Mouse (Mus musculus) liver, embryonic 12.5 days (tissue): Measurements from ENCODE around the gene Rpia. TPM values are rescaled to one million over a fixed set of nuclear protein-coding genes. Genes with fewer than 3 reads are reported as not detected.

ENCODE experiments used
- ATAC-seq: fragments of 200-750 bp; cut with Nextera tagmentation; 2 replicates; pipeline ENCODE4 v1.8.0; 2017; ENCODE audit warnings: moderate number of reproducible peaks, mild to moderate bottlenecking, moderate library complexity
- H3K27ac ChIP-seq: fragments of 300-500 bp; sonication (generic); 2 replicates; pipeline ENCODE4 v1.5.1; 2016; ENCODE audit warnings: mild to moderate bottlenecking
- H3K27me3 ChIP-seq: fragments of 300-500 bp; sonication (generic); replicated peaks from 2 replicates; pipeline ENCODE4 v1.6.1; 2016; ENCODE audit warnings: mild to moderate bottlenecking, moderate library complexity
- H3K36me3 ChIP-seq: fragments of 300-500 bp; sonication (generic); 2 replicates; pipeline ENCODE4 v1.6.1; 2016; ENCODE audit warnings: mild to moderate bottlenecking, moderate library complexity
- H3K4me1 ChIP-seq: fragments of 300-500 bp; sonication (generic); 2 replicates; pipeline ENCODE4 v1.6.1; 2016
- H3K4me2 ChIP-seq: fragments of 300-500 bp; sonication (generic); 2 replicates; pipeline ENCODE4 v1.6.1; 2016; ENCODE audit warnings: mild to moderate bottlenecking, moderate library complexity
- H3K4me3 ChIP-seq: fragments of 300-500 bp; sonication (generic); 2 replicates; pipeline ENCODE4 v1.5.1; 2016; ENCODE audit warnings: mild to moderate bottlenecking, moderate library complexity
- H3K9ac ChIP-seq: fragments of 300-500 bp; sonication (generic); 2 replicates; pipeline ENCODE4 v1.6.1; 2016; ENCODE audit warnings: mild to moderate bottlenecking, moderate library complexity
- H3K9me3 ChIP-seq: fragments of 300-500 bp; sonication (generic); replicated peaks from 2 replicates; pipeline ENCODE4 v1.6.1; 2016; ENCODE audit warnings: mild to moderate bottlenecking, moderate library complexity
- WGBS: fragments of 180-500 bp; shearing (Covaris S2); methylation state at CpG from one replicate; pipeline ENCODE4 v1.1.7; 2016; ENCODE audit not compliant: insufficient replicate concordance; 5-methylcytosine and 5-hydroxymethylcytosine counted together
- polyA plus RNA-seq: library from polyadenylated mRNA; unstranded; fragments of >200 nt; fragmentation: Nextera tagmentation; extraction: Ambion mirVana; gene quantifications from 2 replicates; pipeline ENCODE4 v1.2.1, GENCODE M21; 2016

Gene Rpia
- polyA plus RNA-seq, 1 experiment from 2014 or later, result 4.5 TPM

DNA sequence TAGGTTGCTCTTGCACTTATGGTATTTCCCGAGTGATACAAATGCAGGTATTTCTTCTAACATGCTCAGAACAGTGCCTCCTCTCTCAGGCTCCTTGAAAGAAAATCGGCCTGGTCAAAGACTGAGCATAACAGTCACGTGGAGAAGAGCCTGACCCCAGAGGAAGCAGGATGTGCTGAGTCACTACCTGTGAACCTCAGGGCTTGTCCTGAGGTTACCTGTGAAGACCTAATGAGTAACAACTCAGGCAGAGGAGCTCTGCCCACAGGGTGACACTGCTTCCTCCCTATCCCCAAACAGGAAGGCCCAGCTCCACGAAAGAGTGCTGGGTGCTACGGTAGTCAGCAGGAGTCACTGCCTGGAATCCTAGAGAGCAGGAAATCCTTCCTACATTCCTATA lies 18.3 kb downstream of the Rpia start:
- H3K27me3 ChIP-seq, result no peaks in the 10 kb centered on the region
- H3K9ac ChIP-seq, result no peak overlapping the region
- no peak overlapping the region for H3K4me2 ChIP-seq
- no peak for ATAC-seq
- H3K4me3 ChIP-seq, result no peak overlapping the region
- H3K27ac ChIP-seq, result no peak overlapping the region
- 57% methylated on average over 5 of the region's 5 CpGs for WGBS
- H3K36me3 ChIP-seq, result peaks cover 89% of the 10 kb centered on the region
- peaks cover 12% of the 10 kb centered on the region for H3K4me1 ChIP-seq
- no peaks in the 10 kb centered on the region for H3K9me3 ChIP-seq

DNA sequence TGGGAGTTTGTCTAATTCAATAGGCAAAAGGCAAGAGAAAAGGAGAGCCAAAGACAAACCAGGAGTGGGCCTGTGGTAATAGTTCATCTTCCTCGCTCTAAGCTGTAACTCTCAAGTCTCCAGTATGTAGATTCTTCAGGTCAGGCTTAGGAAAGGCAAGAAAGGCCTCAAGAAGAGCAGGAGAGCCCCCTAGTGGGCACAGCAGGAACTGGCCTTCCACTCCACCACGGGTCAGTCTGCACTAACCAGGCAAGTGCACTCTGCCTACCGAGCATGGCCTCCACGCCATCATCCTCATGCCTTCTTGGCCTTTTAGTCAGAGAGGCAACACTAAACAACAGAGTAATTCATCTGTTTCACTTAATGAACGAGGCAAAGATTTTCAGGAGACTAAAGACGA lies 23.3 kb downstream of the Rpia start:
- H3K4me1 ChIP-seq, result no peaks in the 10 kb centered on the region
- peaks cover 90% of the 10 kb centered on the region for H3K36me3 ChIP-seq
- H3K9ac ChIP-seq, result no peak overlapping the region
- H3K4me3 ChIP-seq, result no peak overlapping the region
- WGBS, result 40% methylated on average over 6 of the region's 6 CpGs
- H3K9me3 ChIP-seq, result no peaks in the 10 kb centered on the region
- H3K27ac ChIP-seq, result no peak overlapping the region
- ATAC-seq, result peak; percentile 67
- no peak overlapping the region for H3K4me2 ChIP-seq
- no peaks in the 10 kb centered on the region for H3K27me3 ChIP-seq

DNA sequence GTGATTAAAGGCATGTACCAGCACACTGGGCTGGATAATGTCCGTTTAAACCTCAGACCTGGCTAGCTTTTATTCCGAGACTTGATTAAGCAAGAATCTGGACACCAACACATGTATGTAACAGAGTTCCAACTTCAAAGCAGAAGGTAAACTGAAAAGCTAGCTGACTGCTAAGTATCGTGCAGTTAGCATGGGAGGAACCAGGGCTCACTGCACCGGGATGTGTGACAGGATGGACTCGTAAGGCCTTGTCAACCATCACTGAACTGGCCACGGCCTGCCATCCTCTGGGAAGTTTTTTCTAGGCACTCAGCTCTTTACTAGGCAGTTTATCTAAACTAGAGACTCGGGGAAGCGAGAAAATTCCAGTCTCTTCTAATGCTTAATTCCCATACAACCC lies 27.0 kb downstream of the Rpia start:
- Histone ChIP-seq H3K9ac (no peak overlapping the region), H3K9me3 (no peaks in the 10 kb centered on the region), H3K4me2 (no peak overlapping the region), H3K36me3 (peaks cover 53% of the 10 kb centered on the region), H3K4me1 (no peaks in the 10 kb centered on the region), H3K27me3 (no peaks in the 10 kb centered on the region), H3K27ac (no peak overlapping the region), H3K4me3 (no peak overlapping the region)
- no peak for ATAC-seq
- 84% methylated on average over 8 of the region's 8 CpGs for WGBS

DNA sequence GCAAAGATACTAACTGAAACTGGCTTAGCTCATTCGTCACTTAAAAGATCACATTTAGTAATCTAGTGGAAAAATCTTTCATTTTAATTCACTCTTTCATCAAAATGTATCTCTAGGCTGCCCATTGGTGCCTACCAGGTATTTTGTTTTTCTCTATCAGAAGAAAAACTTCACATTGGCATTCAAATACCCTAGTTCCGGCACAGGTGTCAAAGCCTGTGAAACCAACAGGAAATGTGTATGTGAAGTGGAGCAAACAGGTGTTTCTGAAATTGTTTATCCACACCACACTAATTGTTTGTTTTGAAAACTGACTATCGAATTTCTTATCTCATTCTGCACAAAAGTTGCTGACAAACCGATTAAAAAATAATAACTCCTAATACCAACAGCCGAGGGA lies 27.5 kb downstream of the Rpia start:
- no peak overlapping the region for H3K4me3 ChIP-seq
- H3K4me1 ChIP-seq, result no peaks in the 10 kb centered on the region

DNA sequence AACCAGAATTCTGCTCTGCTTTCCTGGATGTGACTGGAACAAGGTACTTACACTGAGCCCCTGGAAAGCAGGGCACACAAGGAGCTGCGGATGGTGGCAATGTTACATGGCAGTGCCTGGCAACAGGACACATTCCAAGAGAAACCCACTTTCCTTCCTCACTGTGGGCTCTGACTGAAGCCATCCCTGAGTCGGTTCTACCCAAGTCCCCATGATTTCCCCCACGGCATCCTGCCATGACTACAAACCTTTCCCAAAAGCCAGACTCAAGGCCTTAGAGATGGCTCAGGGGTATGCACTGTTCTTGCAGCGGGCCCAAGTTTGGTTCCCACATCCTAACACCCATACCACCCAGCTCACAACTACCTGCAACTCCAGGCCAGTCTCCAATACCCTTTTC lies 28.2 kb downstream of the Rpia start:
- ATAC-seq, result no peak
- H3K27me3 ChIP-seq, result no peaks in the 10 kb centered on the region
- H3K9me3 ChIP-seq, result no peaks in the 10 kb centered on the region
- WGBS, result 87% methylated on average over 4 of the region's 4 CpGs
- H3K27ac ChIP-seq, result no peak overlapping the region
- no peak overlapping the region for H3K4me3 ChIP-seq
- H3K9ac ChIP-seq, result no peak overlapping the region
- peaks cover 42% of the 10 kb centered on the region for H3K36me3 ChIP-seq
- H3K4me1 ChIP-seq, result no peaks in the 10 kb centered on the region
- no peak overlapping the region for H3K4me2 ChIP-seq

More for the DNA sequence above, 27.5 kb downstream of the Rpia start:
- H3K9ac ChIP-seq, result no peak overlapping the region
- H3K27me3 ChIP-seq, result no peaks in the 10 kb centered on the region
- no peaks in the 10 kb centered on the region for H3K9me3 ChIP-seq
- WGBS, result 78% methylated on average over 5 of the region's 5 CpGs
- no peak overlapping the region for H3K27ac ChIP-seq
- H3K4me2 ChIP-seq, result no peak overlapping the region
- no peak for ATAC-seq
- H3K36me3 ChIP-seq, result peaks cover 47% of the 10 kb centered on the region

DNA sequence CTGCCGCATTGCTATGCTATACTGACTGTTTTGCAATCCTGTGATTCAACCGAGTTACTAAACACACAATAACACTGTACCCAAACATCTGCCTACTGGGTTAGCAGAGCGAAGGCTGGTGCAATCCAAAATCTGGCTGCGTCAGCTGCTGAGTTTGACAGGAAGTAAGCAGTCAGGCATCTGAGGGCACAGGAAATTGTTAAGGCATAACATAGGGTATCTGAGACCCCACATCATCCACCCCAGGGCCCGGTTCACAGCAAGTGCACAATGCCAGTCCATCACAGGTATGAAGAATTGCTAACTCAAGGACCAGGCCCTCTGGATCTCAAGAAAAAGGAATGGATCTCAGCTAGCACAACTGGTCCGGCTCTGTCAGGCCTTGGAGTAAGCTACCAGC lies 29.4 kb downstream of the Rpia start:
- Histone ChIP-seq H3K27me3 (no peaks in the 10 kb centered on the region), H3K4me2 (no peak overlapping the region), H3K9ac (no peak overlapping the region), H3K4me3 (no peak overlapping the region), H3K27ac (no peak overlapping the region), H3K36me3 (peaks cover 29% of the 10 kb centered on the region), H3K4me1 (no peaks in the 10 kb centered on the region), H3K9me3 (no peaks in the 10 kb centered on the region)
- no peak for ATAC-seq
- WGBS, result 63% methylated on average over 6 of the region's 6 CpGs

DNA sequence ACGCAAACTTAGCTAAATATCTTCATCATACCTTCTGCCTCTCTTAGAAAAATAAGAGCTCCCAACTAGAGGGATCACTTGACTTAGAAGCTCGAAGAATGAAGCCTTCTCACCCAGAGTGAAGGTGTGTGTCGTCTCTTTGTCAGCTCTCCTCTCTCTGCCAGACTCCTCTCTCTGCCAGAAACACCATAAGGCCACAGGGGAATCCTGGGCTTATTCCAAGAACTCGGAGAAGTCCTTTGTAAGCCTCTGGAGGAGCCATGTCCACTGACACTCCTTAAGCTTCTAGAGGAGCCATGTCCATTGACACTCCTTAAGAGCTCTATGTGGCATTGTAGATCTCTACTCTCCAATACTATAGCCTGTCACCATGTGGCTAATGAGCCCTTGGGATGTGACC lies 31.1 kb downstream of the Rpia start:
- WGBS, result 73% methylated on average over 4 of the region's 4 CpGs
- H3K27me3 ChIP-seq, result no peaks in the 10 kb centered on the region
- ATAC-seq, result no peak
- no peak overlapping the region for H3K27ac ChIP-seq
- H3K9me3 ChIP-seq, result no peaks in the 10 kb centered on the region
- no peaks in the 10 kb centered on the region for H3K4me1 ChIP-seq
- H3K9ac ChIP-seq, result no peak overlapping the region
- H3K36me3 ChIP-seq, result peaks cover 12% of the 10 kb centered on the region
- H3K4me3 ChIP-seq, result no peak overlapping the region
- no peak overlapping the region for H3K4me2 ChIP-seq

DNA sequence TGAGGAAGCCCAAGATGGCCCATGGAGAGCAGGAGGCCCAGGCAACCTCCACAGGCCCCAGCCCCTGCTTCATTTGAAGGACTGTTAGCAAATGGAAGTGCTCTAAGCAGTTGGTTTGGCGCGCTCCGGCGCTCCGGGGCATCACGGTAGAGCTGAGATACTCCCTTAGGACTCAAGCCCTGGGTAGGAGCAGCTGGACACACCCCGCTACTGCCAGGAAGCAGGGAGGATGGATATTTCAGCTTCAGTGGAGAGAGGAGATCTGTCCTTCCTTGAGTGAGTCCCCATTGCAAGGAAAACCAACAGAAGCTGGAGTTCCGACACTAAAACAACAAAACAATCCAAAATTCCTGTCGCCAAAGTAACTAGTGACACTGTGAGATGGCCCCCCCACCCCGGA lies 37.2 kb downstream of the Rpia start:
- H3K27me3 ChIP-seq, result no peaks in the 10 kb centered on the region
- H3K4me1 ChIP-seq, result peaks cover 11% of the 10 kb centered on the region
- H3K27ac ChIP-seq, result no peak overlapping the region
- H3K4me2 ChIP-seq, result no peak overlapping the region
- H3K9me3 ChIP-seq, result no peaks in the 10 kb centered on the region
- no peak overlapping the region for H3K4me3 ChIP-seq
- WGBS, result 85% methylated on average over 10 of the region's 10 CpGs
- no peak for ATAC-seq
- H3K36me3 ChIP-seq, result no peaks in the 10 kb centered on the region
- no peak overlapping the region for H3K9ac ChIP-seq

DNA sequence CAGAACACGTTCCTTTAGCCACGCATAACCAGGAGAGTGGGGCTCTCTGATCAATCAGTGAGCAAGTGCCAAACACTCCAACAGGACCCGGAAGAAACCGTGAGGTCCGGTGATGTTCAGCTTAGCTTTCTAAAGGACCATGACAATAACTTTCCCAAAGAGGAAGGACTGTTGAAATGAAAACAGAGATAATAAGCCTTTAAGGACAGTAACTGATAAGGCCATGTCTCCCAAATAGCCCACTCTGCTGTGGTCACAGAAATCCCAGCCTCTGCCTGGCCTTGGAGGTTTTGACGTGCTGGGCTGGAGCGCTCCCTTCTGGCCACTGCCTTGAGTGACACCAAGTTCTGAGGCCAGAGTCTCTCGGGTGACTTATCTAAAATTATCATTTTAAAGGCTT lies 39.7 kb downstream of the Rpia start:
- Histone ChIP-seq H3K27ac (peak overlapping the region; percentile 59), H3K9me3 (no peaks in the 10 kb centered on the region), H3K4me2 (peak overlapping the region; percentile 55), H3K36me3 (no peaks in the 10 kb centered on the region), H3K4me3 (peak overlapping the region; percentile 5; the same call in 1 of the 2 replicates), H3K9ac (peak overlapping the region; percentile 23; the same call in 1 of the 2 replicates), H3K27me3 (no peaks in the 10 kb centered on the region), H3K4me1 (peaks cover 11% of the 10 kb centered on the region)
- WGBS, result 14% methylated on average over 8 of the region's 8 CpGs
- ATAC-seq, result peak; percentile 81

DNA sequence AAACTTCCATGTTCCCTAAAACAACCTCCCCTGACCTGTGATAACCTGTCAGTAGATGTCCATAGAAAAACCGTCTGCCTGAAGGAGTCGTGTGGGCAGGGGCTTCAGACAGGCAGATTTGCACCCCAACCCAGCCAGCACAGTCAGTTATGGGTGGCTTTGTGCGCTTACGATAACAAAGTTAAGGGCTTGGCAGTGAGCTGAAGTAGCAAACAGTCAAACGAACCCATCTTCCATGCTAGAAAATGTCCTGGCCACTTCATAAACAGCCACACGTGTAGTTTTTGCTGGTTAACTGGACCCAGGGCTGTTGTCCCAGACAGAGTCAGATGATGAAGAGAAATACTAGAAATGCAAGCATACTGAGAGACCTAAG lies 40.1 kb downstream of the Rpia start:
- Histone ChIP-seq H3K27me3 (no peaks in the 10 kb centered on the region), H3K4me3 (peak overlapping the region; percentile 5; the same call in 1 of the 2 replicates), H3K4me2 (peak overlapping the region; percentile 55), H3K4me1 (peaks cover 11% of the 10 kb centered on the region), H3K9ac (peak overlapping the region; percentile 23), H3K36me3 (no peaks in the 10 kb centered on the region), H3K27ac (peak overlapping the region; percentile 59), H3K9me3 (no peaks in the 10 kb centered on the region)
- 38% methylated on average over 6 of the region's 6 CpGs for WGBS
- peak; percentile 59 for ATAC-seq

DNA sequence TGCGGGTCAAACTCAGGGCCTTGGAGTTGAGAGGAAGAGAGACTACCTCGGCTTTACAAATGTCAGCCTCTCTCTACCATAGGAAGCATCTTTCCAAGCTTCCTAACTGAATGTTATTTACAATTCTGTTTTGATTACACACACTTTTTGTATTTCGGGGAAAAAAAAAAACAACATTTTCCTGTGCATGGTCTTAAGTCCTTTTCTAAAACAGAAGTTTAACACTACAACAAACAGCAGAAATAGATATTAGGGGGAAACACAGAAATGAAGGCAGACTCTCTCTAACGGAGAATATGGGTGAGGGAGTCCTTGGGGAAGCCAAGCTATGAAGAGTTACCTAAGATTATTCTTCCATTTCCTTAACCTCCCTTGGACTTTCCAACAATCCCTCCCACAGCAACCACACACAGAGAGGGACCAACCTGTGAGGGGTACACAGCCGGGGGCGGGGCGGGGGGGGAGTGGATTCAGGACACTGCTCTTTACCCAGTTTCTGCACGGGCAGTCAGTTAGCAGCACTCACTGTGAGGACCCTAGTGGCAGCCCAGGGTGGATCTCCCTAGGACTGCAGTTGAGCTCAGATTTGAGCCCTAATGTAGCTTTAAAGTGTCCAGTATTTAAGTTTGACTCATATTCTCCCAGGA lies 40.7 kb downstream of the Rpia start:
- Histone ChIP-seq H3K27ac (peak overlapping the region; percentile 59; the same call in 1 of the 2 replicates), H3K27me3 (no peaks in the 10 kb centered on the region), H3K36me3 (no peaks in the 10 kb centered on the region), H3K9me3 (no peaks in the 10 kb centered on the region), H3K9ac (no peak overlapping the region), H3K4me2 (peak overlapping the region; percentile 55; the same call in 1 of the 2 replicates), H3K4me1 (peaks cover 11% of the 10 kb centered on the region), H3K4me3 (no peak overlapping the region)
- ATAC-seq, result peak; percentile 23; the same call in 1 of the 2 replicates
- WGBS, result 73% methylated on average over 8 of the region's 8 CpGs

DNA sequence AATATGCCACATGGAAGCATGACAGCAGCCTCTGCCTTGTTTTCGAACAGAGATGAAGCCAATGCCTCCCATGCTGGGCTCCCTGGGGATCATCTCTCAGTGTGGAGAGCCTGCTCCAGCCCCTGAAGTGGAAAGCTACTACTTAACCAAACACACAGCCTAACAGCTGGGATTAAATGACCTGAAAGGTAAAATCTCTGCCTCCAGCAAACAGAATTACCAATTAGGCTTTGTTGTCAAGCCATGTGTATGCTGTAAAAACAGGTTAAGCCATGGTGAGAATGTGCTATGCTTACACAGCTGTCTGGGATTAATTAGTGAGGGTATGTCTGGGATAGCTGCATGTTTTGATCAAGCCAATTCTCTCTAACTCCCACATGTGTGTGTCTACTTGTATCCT lies 42.3 kb downstream of the Rpia start:
- WGBS, result 76% methylated on average over 1 of the region's 1 CpGs
- no peak overlapping the region for H3K9ac ChIP-seq
- H3K4me2 ChIP-seq, result no peak overlapping the region
- H3K27ac ChIP-seq, result no peak overlapping the region
- no peak for ATAC-seq
- H3K4me3 ChIP-seq, result no peak overlapping the region
- H3K4me1 ChIP-seq, result peaks cover 14% of the 10 kb centered on the region
- no peaks in the 10 kb centered on the region for H3K36me3 ChIP-seq
- no peaks in the 10 kb centered on the region for H3K9me3 ChIP-seq
- no peaks in the 10 kb centered on the region for H3K27me3 ChIP-seq

DNA sequence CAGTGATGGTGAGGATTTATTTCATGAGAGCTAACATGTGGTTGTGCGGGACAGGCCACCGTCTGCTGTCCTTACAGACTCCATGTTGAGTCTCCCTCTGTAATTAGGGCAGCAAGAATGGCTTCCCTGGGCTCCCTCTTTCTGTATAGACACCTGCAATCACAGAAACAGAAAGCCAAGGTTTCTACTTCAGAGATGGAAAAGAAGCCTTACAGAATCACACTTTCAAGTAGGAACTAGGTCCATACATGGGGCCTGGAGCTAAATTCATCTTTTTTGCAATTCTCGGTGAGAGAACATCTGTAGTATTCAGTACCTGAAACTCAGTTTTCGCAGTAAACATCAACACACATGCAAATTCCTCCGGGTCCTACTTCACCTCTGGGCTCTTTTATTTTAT lies 44.3 kb downstream of the Rpia start:
- 86% methylated on average over 5 of the region's 5 CpGs for WGBS
- peaks cover 23% of the 10 kb centered on the region for H3K4me1 ChIP-seq
- ATAC-seq, result no peak

More for the DNA sequence above, 44.3 kb downstream of the Rpia start:
- H3K4me3 ChIP-seq, result no peak overlapping the region
- no peak overlapping the region for H3K4me2 ChIP-seq
- H3K9me3 ChIP-seq, result no peaks in the 10 kb centered on the region
- no peaks in the 10 kb centered on the region for H3K27me3 ChIP-seq
- no peak overlapping the region for H3K27ac ChIP-seq
- no peak overlapping the region for H3K9ac ChIP-seq
- no peaks in the 10 kb centered on the region for H3K36me3 ChIP-seq
